Mouse (Mus musculus): Measurements from ENCODE around the gene Il6st. TPM values are rescaled to one million over a fixed set of nuclear protein-coding genes. Genes with fewer than 3 reads are reported as not detected.

The Il6st gene
- total RNA-seq, 2 experiments from 2014 or later = 80.5 to 92.4 TPM

GRCm38 (mm10) chr13:112482525-112482924 is 18.7 kb downstream of the Il6st start:
- DNase-seq (ENCODE audit: low spot score in 2 of 2) = no peak

GRCm38 (mm10) chr13:112483015-112483414 is 19.1 kb downstream of the Il6st start:
- no peak for DNase-seq (ENCODE audit: low spot score in 2 of 2)

- no peak for DNase-seq (ENCODE audit: low spot score in 2 of 2)
These were observed 22.4 kb downstream of the Il6st start for GRCm38 (mm10) chr13:112486236-112486635.

- DNase-seq (ENCODE audit: low spot score in 2 of 2) = no peak
These were observed 22.8 kb downstream of the Il6st start for GRCm38 (mm10) chr13:112486676-112487075.

- no peak for DNase-seq (ENCODE audit: low spot score in 2 of 2)
These were observed 26.2 kb downstream of the Il6st start for GRCm38 (mm10) chr13:112490036-112490435.

GRCm38 (mm10) chr13:112491636-112492284 is 27.9 kb downstream of the Il6st start:
- no peak for DNase-seq (ENCODE audit: low spot score in 2 of 2)

GRCm38 (mm10) chr13:112492285-112492678 is 28.4 kb downstream of the Il6st start:
- DNase-seq (ENCODE audit: low spot score in 2 of 2) = no peak

GRCm38 (mm10) chr13:112494590-112494989 is 30.7 kb downstream of the Il6st start:
- no peak for DNase-seq (ENCODE audit: low spot score in 2 of 2)

GRCm38 (mm10) chr13:112500027-112500426 is 36.2 kb downstream of the Il6st start:
- no peak for DNase-seq (ENCODE audit: low spot score in 2 of 2)

GRCm38 (mm10) chr13:112500466-112500865 is 36.6 kb downstream of the Il6st start:
- no peak for DNase-seq (ENCODE audit: low spot score in 2 of 2)

GRCm38 (mm10) chr13:112503846-112504245 is 40.0 kb downstream of the Il6st start:
- DNase-seq (ENCODE audit: low spot score in 2 of 2) = no peak

GRCm38 (mm10) chr13:112505436-112505835 is 41.6 kb downstream of the Il6st start:
- no peak for DNase-seq (ENCODE audit: low spot score in 2 of 2)

- DNase-seq (ENCODE audit: low spot score in 2 of 2) = peak in 1 of 2 experiments; percentile 19
These were observed 42.9 kb downstream of the Il6st start for GRCm38 (mm10) chr13:112506766-112507165.

GRCm38 (mm10) chr13:112507691-112508090 is 43.8 kb downstream of the Il6st start:
- no peak for DNase-seq (ENCODE audit: low spot score in 2 of 2)

- no peak for DNase-seq (ENCODE audit: low spot score in 2 of 2)
These were observed 44.6 kb downstream of the Il6st start for GRCm38 (mm10) chr13:112508487-112508886.

- DNase-seq (ENCODE audit: low spot score in 2 of 2) = peak; percentile 70 to 73
These were observed 45.6 kb downstream of the Il6st start for GRCm38 (mm10) chr13:112509465-112509864.

GRCm38 (mm10) chr13:112510437-112511212 is 46.8 kb downstream of the Il6st start:
- DNase-seq (ENCODE audit: low spot score in 2 of 2) = no peak

GRCm38 (mm10) chr13:112511261-112511660 is 47.4 kb downstream of the Il6st start:
- DNase-seq (ENCODE audit: low spot score in 2 of 2) = no peak

GRCm38 (mm10) chr13:112511810-112512209 is 47.9 kb downstream of the Il6st start:
- DNase-seq (ENCODE audit: low spot score in 2 of 2) = no peak

GRCm38 (mm10) chr13:112512824-112513223 is 49.0 kb downstream of the Il6st start:
- DNase-seq (ENCODE audit: low spot score in 2 of 2) = no peak

- no peak for DNase-seq (ENCODE audit: low spot score in 2 of 2)
These were observed 50.7 kb downstream of the Il6st start for GRCm38 (mm10) chr13:112514546-112514945.

- no peak for DNase-seq (ENCODE audit: low spot score in 2 of 2)
These were observed 58.4 kb downstream of the Il6st start for GRCm38 (mm10) chr13:112522261-112522660.

- no peak for DNase-seq (ENCODE audit: low spot score in 2 of 2)
These were observed 59.0 kb downstream of the Il6st start for GRCm38 (mm10) chr13:112522896-112523295.

Measured in layer of hippocampus, postnatal 10 days (tissue).